Comparison of ENCODE assay signal across 8 mouse cellular contexts in the genomic region with DNA sequence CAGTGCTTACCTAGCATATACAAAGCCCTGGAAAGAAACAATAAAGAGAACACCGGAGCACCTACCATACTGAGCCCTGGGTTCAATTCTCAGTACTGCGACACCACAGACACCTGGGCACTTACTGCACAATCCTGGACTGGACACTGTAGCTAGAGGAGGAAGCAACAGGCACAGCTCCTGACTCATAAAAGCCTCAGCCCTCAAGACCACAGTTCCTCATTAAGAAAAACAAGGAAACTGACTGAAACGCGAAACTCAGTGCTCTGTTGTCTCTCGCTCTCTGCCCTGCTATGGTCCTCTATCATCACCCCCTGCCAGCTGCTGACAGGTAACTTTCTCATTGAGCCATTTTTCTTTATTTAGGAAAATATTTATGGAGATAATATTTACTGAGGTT. TPM values are rescaled to one million over a fixed set of nuclear protein-coding genes. Genes with fewer than 3 reads are reported as not detected.
A peak's percentile ranks its signal among the peaks of the same experiment; 100 is the strongest.
DNase-seq lines count a peak whose midpoint lies in the region; ATAC-seq lines count a peak whose summit lies in the region.
"Had no signal": no experiment of that assay in that cellular context is flagged by ENCODE, and none has a peak within 500 bp of the region (broad histone marks: within the 10 kb centered on the region; RNA-seq: fewer than 3 reads in every experiment).

1110008L16Rik (plus strand) TSS at position 242 of the 400 bp plus-strand sequence.

- ATAC-seq in liver, embryonic 11.5 days (replicated peaks; ENCODE audit: low FRiP score) = no peak
- ATAC-seq in hematopoietic stem cell, adult 5-6 weeks (replicated peaks in 1 of 2; ENCODE audit: insufficient read depth in 1 of 2, low FRiP score in 2 of 2, low TSS enrichment in 1 of 2, low read depth in 1 of 2, poor library complexity in 2 of 2, severe bottlenecking in 2 of 2) = 0 out of 4 replicates have a peak, but pooled peaks of 1 of the 2 experiments have one; percentile 16
- no peak for ATAC-seq in midbrain, embryonic 15.5 days (replicated peaks)
- ATAC-seq in cerebellum, adult (ENCODE audit: insufficient number of reproducible peaks, low FRiP score, low TSS enrichment) = no peak

- H3K9ac ChIP-seq in liver, embryonic 11.5 days (ENCODE audit: low read depth, low read length) = no peak within 1 kb of the TSS
- H3K9ac ChIP-seq in midbrain, embryonic 15.5 days = no peak within 1 kb of the TSS

- H3K36me3 ChIP-seq in liver, embryonic 11.5 days (ENCODE audit: control insufficient read depth, insufficient read depth, low read length) = peaks cover 22% of the 10 kb centered on the region; the same call in 1 of the 2 replicates
- H3K36me3 ChIP-seq in midbrain, embryonic 15.5 days (replicated peaks) = peaks cover 19% of the 10 kb centered on the region

- no peaks in the 10 kb centered on the region for H3K27me3 ChIP-seq in liver, embryonic 11.5 days (replicated peaks; ENCODE audit: control insufficient read depth, insufficient read depth, low read length)
- H3K27me3 ChIP-seq in midbrain, embryonic 15.5 days (replicated peaks) = no peaks in the 10 kb centered on the region

- H3K9me3 ChIP-seq in liver, embryonic 11.5 days (ENCODE audit: control insufficient read depth, low read length) = no peaks in the 10 kb centered on the region
- H3K9me3 ChIP-seq in midbrain, embryonic 15.5 days = no peaks in the 10 kb centered on the region

- peaks cover 7% of the 10 kb centered on the region for H3K4me1 ChIP-seq in liver, embryonic 11.5 days (replicated peaks; ENCODE audit: control insufficient read depth, insufficient read depth, low read length)
- peaks cover 33% of the 10 kb centered on the region for H3K4me1 ChIP-seq in midbrain, embryonic 15.5 days

- DNase-seq in liver, embryonic 11.5 days (ENCODE audit: low spot score) = no peak
- DNase-seq in liver = no peak
- no peak for DNase-seq in adrenal gland, postnatal 4 days (ENCODE audit: low spot score in 2 of 2)
- DNase-seq in cerebellum, postnatal 36 days = no peak
- DNase-seq: kidney, postnatal 25 days had no signal

- 80% methylated on average over 5 of the region's 5 CpGs for WGBS in liver, embryonic 11.5 days
- WGBS in midbrain, embryonic 15.5 days = 92% methylated on average over 5 of the region's 5 CpGs

- H3K4me2 ChIP-seq in liver, embryonic 11.5 days = 0 out of 2 replicates have a peak within 1 kb of the TSS, but pooled peaks have one; percentile 4
- H3K4me2 ChIP-seq in midbrain, embryonic 15.5 days = no peak within 1 kb of the TSS

- no peak within 1 kb of the TSS for H3K27ac ChIP-seq in liver, embryonic 11.5 days (ENCODE audit: low read depth, low read length)
- H3K27ac ChIP-seq in midbrain, embryonic 15.5 days = no peak within 1 kb of the TSS

- no peak within 1 kb of the TSS for H3K4me3 ChIP-seq in liver, embryonic 11.5 days (ENCODE audit: low read depth, low read length)
- H3K4me3 ChIP-seq in midbrain, embryonic 15.5 days = no peak within 1 kb of the TSS

RNA-seq across cellular contexts. Expression of gene 1110008L16Rik, which starts in this region (rescaled TPM):
- 19.0 and 24.8 TPM in 2 replicates for polyA plus RNA-seq in liver, embryonic 11.5 days (2014; fragmentation: Nextera tagmentation; extraction: Ambion mirVana)
- total RNA-seq in adrenal gland, postnatal 4 days (2021) = 10 to 100 TPM; 19.9 to 21.8 TPM
- total RNA-seq in hematopoietic stem cell, adult 5-6 weeks (2017) = 25.1 and 29.5 TPM in 2 replicates
- polyA plus RNA-seq in midbrain, embryonic 15.5 days (2015; fragmentation: Nextera tagmentation; extraction: Ambion mirVana) = 10.6 and 10.7 TPM in 2 replicates
